Mouse (Mus musculus) testis, postnatal 10 days (tissue): ENCODE results near the gene Plxnc1.

Experiments used
- DNase-seq: peaks from one replicate; pipeline ENCODE4 v3.0.0; 2021; ENCODE audit warnings: low spot score

Plxnc1 gene

DNA sequence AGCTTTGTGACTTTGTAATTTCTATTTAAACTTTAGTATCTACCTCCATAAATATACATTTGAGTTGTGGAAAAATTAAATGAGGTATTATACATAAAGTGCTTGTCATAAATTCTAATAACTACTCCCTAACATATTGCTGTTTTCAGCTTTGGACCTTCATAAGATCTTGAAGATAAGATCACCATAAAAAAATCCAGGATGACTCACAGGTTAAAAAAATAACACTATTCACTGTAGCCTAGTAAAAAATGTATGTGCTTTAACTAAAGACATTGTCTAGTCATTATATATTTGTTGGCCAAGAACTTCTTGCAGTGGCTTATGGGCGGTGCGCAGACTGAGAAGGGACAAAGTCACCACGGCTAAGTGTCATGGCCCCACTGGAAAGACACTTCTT is 203.2 kb downstream of the Plxnc1 start:
- no peak for DNase-seq
